In the genomic region with DNA sequence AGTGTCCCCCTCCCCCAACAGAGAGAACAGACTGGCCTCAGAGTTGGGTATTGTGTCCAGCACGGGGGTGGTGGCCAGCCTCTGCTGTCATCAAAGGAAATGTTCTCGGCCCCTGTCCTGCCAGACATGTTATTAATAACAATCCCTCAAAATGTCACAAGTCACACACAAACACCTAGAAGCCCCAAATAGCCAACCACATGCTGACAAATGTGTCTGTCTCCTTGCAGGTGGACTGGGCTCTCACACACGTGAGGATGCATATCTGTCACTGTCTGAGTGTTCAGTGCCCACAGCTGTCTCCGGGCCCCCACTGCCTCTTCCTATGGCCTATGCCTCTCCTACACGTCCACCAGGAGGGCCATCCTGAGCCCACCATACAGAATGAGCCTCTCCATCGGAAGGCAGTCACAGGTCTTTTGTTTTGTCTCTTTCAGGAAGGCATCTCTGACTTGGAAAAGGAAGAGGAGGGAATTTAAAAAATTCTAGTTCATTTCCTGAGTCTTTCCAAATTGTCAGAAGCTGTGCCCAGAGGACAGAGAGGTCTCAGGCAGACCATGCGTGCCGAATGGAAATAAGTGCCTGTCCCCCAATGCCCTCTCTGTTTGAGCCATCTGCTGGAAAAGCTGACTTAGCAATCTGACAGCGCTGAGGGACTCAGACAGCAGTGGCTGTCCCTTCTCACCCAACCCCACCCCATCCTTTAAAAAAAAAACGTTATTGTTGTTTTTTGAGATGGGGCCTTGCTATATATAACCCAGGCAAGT, we compare ENCODE assay signal across 13 mouse cellular contexts. TPM values are rescaled to one million over a fixed set of nuclear protein-coding genes. Genes with fewer than 3 reads are reported as not detected.
A peak's percentile ranks its signal among the peaks of the same experiment; 100 is the strongest.
DNase-seq lines count a peak whose midpoint lies in the region; ATAC-seq and TF ChIP-seq lines count a peak whose summit lies in the region.
"Had no signal": no experiment of that assay in that cellular context is flagged by ENCODE, and none has a peak within 500 bp of the region (broad histone marks: within the 10 kb centered on the region; RNA-seq: fewer than 3 reads in every experiment).

No protein-coding gene starts in this region.

- peaks cover 31% of the 10 kb centered on the region for H3K4me1 ChIP-seq in lung, embryonic 16.5 days (replicated peaks; ENCODE audit: control insufficient read depth, insufficient read depth, low read length)
- peaks cover 17% of the 10 kb centered on the region for H3K4me1 ChIP-seq in lung, adult 2 months (ENCODE audit: control insufficient read depth, insufficient read depth, low read length)
- peaks cover 51% of the 10 kb centered on the region for H3K4me1 ChIP-seq in heart, embryonic 15.5 days (replicated peaks)

- H3K4me2 ChIP-seq in lung, embryonic 16.5 days (ENCODE audit: low read depth, low read length): no peak overlapping the region
- no peak overlapping the region for H3K4me2 ChIP-seq in heart, embryonic 15.5 days
- H3K4me2 ChIP-seq: embryonic facial prominence, embryonic 15.5 days; liver, embryonic 13.5 days; midbrain, embryonic 15.5 days had no signal

- 0 out of 2 replicates have a peak overlapping the region, but pooled peaks have one; percentile 34 for H3K9ac ChIP-seq in lung, embryonic 16.5 days (ENCODE audit: low read length)
- H3K9ac ChIP-seq in heart, embryonic 15.5 days: no peak overlapping the region
- H3K9ac ChIP-seq: embryonic facial prominence, embryonic 15.5 days; liver, embryonic 13.5 days; midbrain, embryonic 15.5 days had no signal

- TF ChIP-seq POLR2A in lung, adult 2 months (IDR thresholded peaks at IDR 0.05; ENCODE audit: borderline replicate concordance, extremely low read depth, low read depth, low read length): no peak

- H3K27me3 ChIP-seq in lung, embryonic 16.5 days (ENCODE audit: control insufficient read depth, insufficient read depth, low read depth, low read length): no peaks in the 10 kb centered on the region
- H3K27me3 ChIP-seq in heart, embryonic 15.5 days: no peaks in the 10 kb centered on the region
- H3K27me3 ChIP-seq: embryonic facial prominence, embryonic 15.5 days; liver, embryonic 13.5 days; midbrain, embryonic 15.5 days had no signal

- ATAC-seq in lung, embryonic 16.5 days (ENCODE audit: low read depth): no peak
- no peak for ATAC-seq in heart, embryonic 15.5 days (replicated peaks; ENCODE audit: insufficient number of reproducible peaks, insufficient read depth, low FRiP score, low read depth)
- ATAC-seq: midbrain, embryonic 15.5 days had no signal

- 28% methylated on average over 10 of the region's 10 CpGs for WGBS in lung, embryonic 16.5 days
- WGBS in lung, adult 2 months: 29% methylated on average over 10 of the region's 10 CpGs
- 39% methylated on average over 10 of the region's 10 CpGs for WGBS in heart, embryonic 15.5 days

- no peaks in the 10 kb centered on the region for H3K9me3 ChIP-seq in lung, embryonic 16.5 days (ENCODE audit: control insufficient read depth, low read length)
- H3K9me3 ChIP-seq in heart, embryonic 15.5 days (replicated peaks): no peaks in the 10 kb centered on the region
- H3K9me3 ChIP-seq: embryonic facial prominence, embryonic 15.5 days; liver, embryonic 13.5 days; midbrain, embryonic 15.5 days had no signal

- no peak overlapping the region for H3K4me3 ChIP-seq in lung, embryonic 16.5 days (ENCODE audit: low read length)
- H3K4me3 ChIP-seq in lung, adult 2 months (replicated peaks; ENCODE audit: extremely low read depth, low read depth, low read length): no peak overlapping the region
- H3K4me3 ChIP-seq in heart, embryonic 15.5 days: no peak overlapping the region
- H3K4me3 ChIP-seq: embryonic facial prominence, embryonic 15.5 days; liver, embryonic 13.5 days; midbrain, embryonic 15.5 days had no signal

- TF ChIP-seq CTCF in lung, adult 2 months (IDR thresholded peaks at IDR 0.05; ENCODE audit: insufficient read depth, low read length): no peak

- no peaks in the 10 kb centered on the region for H3K36me3 ChIP-seq in lung, embryonic 16.5 days (ENCODE audit: control insufficient read depth, insufficient read depth, low read length)
- H3K36me3 ChIP-seq in heart, embryonic 15.5 days: no peaks in the 10 kb centered on the region
- H3K36me3 ChIP-seq: embryonic facial prominence, embryonic 15.5 days; liver, embryonic 13.5 days; midbrain, embryonic 15.5 days had no signal

- DNase-seq in heart, adult 18-20 months: peak; percentile 63 to 72
- no peak for DNase-seq in heart, postnatal 14 days
- no peak for DNase-seq in lung, adult 2 months
- peak; percentile 48 for DNase-seq in lung, postnatal 36 days
- no peak for DNase-seq in layer of hippocampus, postnatal 10 days (ENCODE audit: low spot score in 2 of 2)
- DNase-seq: cerebellum, adult 9-10 months; liver, embryonic 13.5 days; right cerebral cortex, adult 18-20 months; thymus, postnatal 25 days had no signal

- intact Hi-C loops in heart, postnatal 14 days (cut with DNase I): loop anchor here (5.0 kb wide), 1 partner anchor 247 kb away; no protein-coding TSS in a partner anchor

- H3K27ac ChIP-seq in lung, embryonic 16.5 days (ENCODE audit: low read length): peak overlapping the region; percentile 8; the same call in 1 of the 2 replicates
- 0 out of 2 replicates have a peak overlapping the region, but pooled peaks have one; percentile 7 for H3K27ac ChIP-seq in heart, embryonic 15.5 days
- H3K27ac ChIP-seq: embryonic facial prominence, embryonic 15.5 days; liver, embryonic 13.5 days; midbrain, embryonic 15.5 days had no signal

RNA-seq across cellular contexts. Expression of a gene that starts 30.9 kb away (rescaled TPM):
- 10 to 100 TPM; 93.5 to 97.6 TPM for total RNA-seq in heart, adult 18-20 months (2021)
- total RNA-seq in heart, postnatal 14 days (2021): 10 to 100 TPM; 66.9 to 87.0 TPM
- polyA plus RNA-seq in lung, embryonic 16.5 days (2015; fragmentation: Nextera tagmentation; extraction: Ambion mirVana): 188 and 206 TPM in 2 replicates
- polyA plus RNA-seq in lung, adult 2 months (2012; rRNA removed): 184 and 369 TPM in 2 replicates
- polyA plus RNA-seq in heart, embryonic 15.5 days (2015; fragmentation: Nextera tagmentation; extraction: Ambion mirVana): 183 TPM in 2 replicates
- total RNA-seq in layer of hippocampus, postnatal 10 days (2021): 100 to 1,000 TPM; 186 to 197 TPM

RNA-seq across cellular contexts. Expression of a gene that starts 56.1 kb away (rescaled TPM):
- 1 to 10 TPM; 3.3 to 4.2 TPM for total RNA-seq in heart, adult 18-20 months (2021)
- total RNA-seq in heart, postnatal 14 days (2021): 1 to 10 TPM; 3.5 to 4.2 TPM
- 16.7 and 17.1 TPM in 2 replicates for polyA plus RNA-seq in lung, embryonic 16.5 days (2015; fragmentation: Nextera tagmentation; extraction: Ambion mirVana)
- 2.1 and 2.4 TPM in 2 replicates for polyA plus RNA-seq in lung, adult 2 months (2012; rRNA removed)
- polyA plus RNA-seq in heart, embryonic 15.5 days (2015; fragmentation: Nextera tagmentation; extraction: Ambion mirVana): 11.6 and 12.0 TPM in 2 replicates
- total RNA-seq in layer of hippocampus, postnatal 10 days (2021): 10 to 100 TPM; 17.4 to 19.5 TPM

Comparison
In these comparisons a context has a peak if more than half of its experiments do, and no peak if none do; other contexts are left out.
1. DNase-seq: peak in heart, adult 18-20 months (2 of 2) and lung, postnatal 36 days (single experiment); none in heart, postnatal 14 days (0 of 2), lung, adult 2 months (single experiment) and layer of hippocampus, postnatal 10 days (0 of 2).